Mouse (Mus musculus) ovary, postnatal 14 days (tissue): ENCODE measurements around the gene Itgb8.

ENCODE experiments used
- DNase-seq: peaks from one replicate; pipeline ENCODE4 v3.0.0; 2022; ENCODE audit warnings: low spot score

Itgb8 gene

GRCm38 (mm10) chr12:119146031-119146430 is 92.6 kb downstream of the Itgb8 start:
- no peak for DNase-seq

- DNase-seq: no peak
Measured at GRCm38 (mm10) chr12:119137946-119138345, 100.7 kb downstream of the Itgb8 start.

GRCm38 (mm10) chr12:119113522-119114135 is 125.0 kb downstream of the Itgb8 start:
- no peak for DNase-seq

- no peak for DNase-seq
Measured at GRCm38 (mm10) chr12:119110091-119110490, 128.5 kb downstream of the Itgb8 start.
